Mouse (Mus musculus) stomach, postnatal 0 days (tissue): ENCODE data around the gene Fgfr2.

Source experiments
- CTCF ChIP-seq: IDR thresholded peaks from 2 replicates; pipeline ENCODE4 v1.5.1; 2016; ENCODE audit warnings: antibody characterized with exemption, low read depth, mild to moderate bottlenecking, moderate library complexity
- EP300 ChIP-seq: optimal IDR thresholded peaks from 2 replicates; pipeline ENCODE3; 2016; ENCODE audit warnings: antibody characterized with exemption

GRCm38 (mm10) chr7:130378308-130378707, 2744.8 kb downstream of the Fgfr2 start:
- TF ChIP-seq EP300 (no peak), CTCF (no peak)
